Mouse (Mus musculus) urinary bladder, postnatal 25 days (tissue): ENCODE data around the gene B3galt4.
"Not testable (repeated sequence)": the region's sequence is repeated elsewhere in the genome, so short reads cannot be mapped to it uniquely, and the experiment has no call there.

ENCODE experiments used
- DNase-seq: peaks from one replicate; pipeline ENCODE4 v3.0.0; 2022; ENCODE audit warnings: low spot score

Gene B3galt4

DNA sequence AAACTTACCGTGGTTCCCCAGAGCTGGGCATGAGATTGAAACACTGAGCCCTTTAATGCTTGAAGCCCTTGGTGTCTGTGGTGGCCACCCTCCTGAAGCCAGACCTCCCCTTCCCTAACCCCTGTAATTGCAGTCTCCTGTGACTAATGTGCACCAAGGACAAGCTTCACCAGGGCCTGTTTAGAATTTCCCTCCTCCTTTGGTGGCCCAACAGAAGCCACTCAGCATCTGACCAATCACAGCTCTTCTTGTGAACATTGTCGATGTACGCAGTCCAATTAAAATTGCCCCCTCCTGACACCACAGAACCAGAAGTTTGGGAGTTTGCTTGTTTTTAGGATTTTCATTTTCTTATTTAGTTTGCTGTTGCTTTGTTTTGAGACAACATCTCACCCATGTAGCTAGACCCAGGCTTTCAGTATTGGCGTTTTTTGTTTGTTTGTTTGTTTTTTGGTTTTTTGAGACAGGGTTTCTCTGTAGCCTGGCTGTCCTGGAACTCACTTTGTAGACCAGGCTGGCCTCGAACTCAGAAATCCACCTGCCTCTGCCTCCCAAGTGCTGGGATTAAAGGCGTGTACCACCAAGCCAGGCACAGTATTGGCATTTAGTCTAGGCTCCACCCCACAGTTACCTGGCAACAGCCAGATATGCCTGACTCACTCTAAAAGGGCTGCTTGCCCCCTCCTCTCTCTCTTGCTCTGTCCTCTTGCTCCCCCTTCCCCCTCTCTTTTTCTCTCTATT, 47.2 kb downstream of the B3galt4 start:
- not testable (repeated sequence) for DNase-seq

DNA sequence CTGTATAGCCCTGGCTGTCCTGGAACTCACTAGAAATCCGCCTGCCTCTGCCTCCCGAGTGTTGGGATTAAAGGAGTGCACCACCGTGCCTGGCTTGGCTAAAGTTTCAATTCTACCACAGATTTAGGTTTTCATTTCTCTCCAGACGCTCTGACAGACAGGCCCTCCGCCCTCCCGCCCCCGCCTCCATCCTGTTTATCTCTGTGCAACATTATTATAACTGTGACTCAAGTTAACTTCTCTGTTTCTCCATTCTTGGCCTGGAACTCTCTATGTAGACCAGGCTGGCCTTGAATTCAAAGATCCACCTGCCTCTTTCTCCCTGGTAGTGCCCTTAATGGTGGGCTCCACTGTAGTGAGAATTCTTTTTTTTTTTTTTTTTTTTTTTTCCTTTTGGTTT, 48.8 kb downstream of the B3galt4 start:
- DNase-seq = no peak

DNA sequence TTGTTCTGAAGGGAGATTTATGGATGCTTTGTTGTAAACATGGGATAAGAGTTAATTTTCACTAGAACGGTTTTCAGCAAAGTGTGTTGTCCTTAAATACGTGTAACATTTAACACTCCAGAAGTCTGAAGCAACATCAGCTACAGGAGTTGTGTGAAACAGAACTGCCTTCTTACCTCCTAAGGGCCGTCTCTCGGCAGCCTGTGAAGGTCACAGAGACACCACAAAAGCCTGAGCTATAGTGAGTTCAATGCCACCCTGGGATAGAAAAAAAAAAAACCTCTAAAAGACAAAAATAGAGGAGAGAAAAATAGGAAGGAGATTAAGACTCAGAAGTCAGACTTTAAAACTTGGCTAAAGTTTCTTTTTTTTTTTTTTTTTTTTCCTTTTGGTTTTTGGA, 49.2 kb downstream of the B3galt4 start:
- no peak for DNase-seq

DNA sequence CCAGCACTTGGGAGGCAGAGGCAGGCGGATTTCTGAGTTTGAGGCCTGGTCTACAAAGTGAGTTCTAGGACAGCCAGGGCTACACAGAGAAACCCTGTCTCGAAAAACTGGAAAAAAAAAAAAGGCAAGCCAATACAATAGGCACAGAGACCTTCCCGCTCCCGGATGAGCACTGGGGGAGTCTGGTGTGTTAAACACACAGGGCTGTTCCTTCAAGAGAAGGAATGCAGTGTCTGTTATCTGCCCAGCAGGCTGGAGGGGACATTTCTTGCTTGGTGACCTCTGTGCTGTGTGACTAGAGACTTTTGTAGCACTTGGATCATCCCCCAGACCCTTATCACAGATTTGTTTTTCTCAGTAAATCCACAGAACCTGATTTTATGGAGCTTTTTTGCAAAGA, 49.6 kb downstream of the B3galt4 start:
- no peak for DNase-seq

DNA sequence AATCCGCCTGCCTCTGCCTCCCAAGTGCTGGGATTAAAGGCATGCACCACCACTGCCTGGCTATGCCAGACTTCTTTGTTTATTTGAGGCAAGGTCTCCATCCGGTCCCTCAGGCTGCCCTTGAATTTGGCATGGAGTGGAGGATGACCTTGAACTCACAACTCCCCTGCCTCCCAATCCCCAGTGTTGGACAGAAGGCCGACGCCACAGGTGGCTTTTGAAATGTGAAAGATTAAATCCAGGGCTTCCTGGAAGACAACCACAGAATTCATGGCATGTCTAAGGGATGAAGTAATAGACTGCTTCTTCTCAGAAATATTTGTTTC, 50.3 kb downstream of the B3galt4 start:
- no peak for DNase-seq

DNA sequence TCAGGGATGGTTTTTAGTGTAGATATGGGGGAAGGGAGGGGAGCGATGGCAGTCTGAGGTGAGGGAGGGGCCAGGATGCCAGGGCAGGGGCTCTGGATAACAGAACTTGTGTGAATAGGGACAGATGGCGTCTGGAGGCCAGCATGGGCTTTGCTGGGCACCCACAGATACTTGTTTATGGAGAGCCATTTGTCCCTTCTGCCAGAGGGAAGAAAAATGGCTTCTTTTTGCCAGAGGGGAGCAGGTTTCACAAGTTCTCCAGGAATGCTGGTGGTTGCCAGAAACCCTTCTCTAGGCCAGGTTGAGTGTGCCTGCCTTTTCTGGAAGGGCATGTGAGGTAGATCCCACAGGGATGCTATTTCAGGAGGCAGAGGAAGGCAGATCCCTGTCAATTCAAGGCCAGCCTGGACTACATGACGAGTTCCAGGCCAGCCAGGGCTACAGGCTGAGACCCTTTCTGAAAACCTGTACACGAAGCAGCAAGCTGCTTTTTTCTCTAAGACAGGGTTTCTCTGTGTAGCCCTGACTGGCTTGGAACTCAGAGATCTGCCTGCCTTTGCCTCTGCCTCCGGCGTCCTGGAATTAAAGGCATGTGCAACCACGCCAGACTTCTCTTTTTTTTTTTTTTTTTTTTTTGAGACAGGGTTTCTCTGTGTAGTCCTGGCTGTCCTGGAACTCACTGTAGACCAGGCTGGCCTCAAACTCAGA, 50.9 kb downstream of the B3galt4 start:
- no peak for DNase-seq
